Mouse (Mus musculus) olfactory bulb, adult 2 months (tissue): ENCODE measurements at regions not wholly inside any gene's neighbourhood (a gene's known extent, or its start where the extent isn't known, plus 50 kb on each side); places are given as distances from the start of the nearest gene placed in this dataset.

Experiments used
- CTCF ChIP-seq: fragments of 200-500 bp; IDR thresholded peaks from 2 replicates; pipeline ENCODE4 v1.5.1; 2012; ENCODE audit warnings: low read depth, mild to moderate bottlenecking, low read length, moderate library complexity; ENCODE audit not compliant: insufficient read depth
- POLR2A ChIP-seq: fragments of 200-500 bp; IDR thresholded peaks from 2 replicates; pipeline ENCODE4 v1.6.1; 2012; ENCODE audit warnings: mild to moderate bottlenecking, low read depth, low read length, moderate library complexity; ENCODE audit not compliant: insufficient read depth

- no peak for TF ChIP-seq CTCF
- TF ChIP-seq POLR2A = no peak
Observed at GRCm38 (mm10) chr13:60479862-60480730, 121.7 kb upstream of the Dapk1 start.
